Mouse (Mus musculus): Measurements from ENCODE around the gene Tns3. TPM values are rescaled to one million over a fixed set of nuclear protein-coding genes. Genes with fewer than 3 reads are reported as not detected.

The Tns3 gene
- total and polyA plus RNA-seq, 3 experiments = not detected

DNA sequence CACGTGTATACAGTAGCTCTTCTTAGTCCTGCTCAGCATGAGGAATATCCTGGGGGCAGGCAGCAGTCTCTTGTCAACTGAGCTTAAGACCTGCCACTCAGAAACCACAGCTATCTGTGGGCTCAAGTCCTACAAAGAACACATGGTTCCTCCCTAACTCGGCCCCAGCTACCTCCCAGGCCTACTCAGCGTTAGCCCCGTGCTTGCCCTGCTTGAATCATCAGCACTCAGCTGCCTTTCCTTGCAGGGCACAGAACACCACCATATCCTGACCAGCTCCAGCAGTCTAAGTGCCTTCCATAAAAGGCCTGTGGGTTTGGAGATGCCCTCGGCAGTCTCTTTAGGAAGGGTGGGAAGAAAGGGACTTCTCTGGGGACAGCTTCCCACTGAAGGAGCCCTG, 116.7 kb downstream of the Tns3 start:
- Histone ChIP-seq H3K79me2 (ENCODE audit: control insufficient read depth, insufficient read depth, low read length, poor library complexity) (no peaks in the 10 kb centered on the region), H3K4me1 (ENCODE audit: control insufficient read depth in 1 of 2, insufficient read depth in 2 of 2, low read length in 2 of 2) (no peaks in the 10 kb centered on the region), H3K27me3 (ENCODE audit: control insufficient read depth in 1 of 2, insufficient read depth in 2 of 2, low read length in 2 of 2) (no peaks in the 10 kb centered on the region), H3K9me3 (replicated peaks; ENCODE audit: insufficient read depth, low read length) (no peaks in the 10 kb centered on the region), H3K4me3 (ENCODE audit: control insufficient read depth in 1 of 2, insufficient read depth in 1 of 2, low read depth in 2 of 2, low read length in 2 of 2) (no peak overlapping the region), H3K27ac (ENCODE audit: control insufficient read depth, low read depth, low read length) (no peak overlapping the region), H3K36me3 (ENCODE audit: control insufficient read depth in 1 of 2, insufficient read depth in 2 of 2, low read length in 2 of 2) (no peaks in the 10 kb centered on the region), H3K9ac (ENCODE audit: control insufficient read depth, low read depth, low read length, poor library complexity, severe bottlenecking) (no peak overlapping the region)
- TF ChIP-seq ZNF384 (IDR thresholded peaks at IDR 0.05; ENCODE audit: low read depth, low read length) = no peak
- TF ChIP-seq MAZ (IDR thresholded peaks at IDR 0.05; ENCODE audit: low read depth, low read length) = no peak
- TF ChIP-seq POLR2AphosphoS2 (IDR thresholded peaks at IDR 0.05; ENCODE audit: low read length) = no peak
- TF ChIP-seq MAX (IDR thresholded peaks at IDR 0.05; ENCODE audit: low read length) = no peak
- no peak for TF ChIP-seq ETS1 (IDR thresholded peaks at IDR 0.05; ENCODE audit: low read depth, low read length)
- TF ChIP-seq GABPA (IDR thresholded peaks at IDR 0.05; ENCODE audit: low read depth, low read length) = no peak
- TF ChIP-seq SMC3 (IDR thresholded peaks at IDR 0.05; ENCODE audit: low read depth, low read length) = no peak
- no peak for TF ChIP-seq MYB (IDR thresholded peaks at IDR 0.05; ENCODE audit: low read depth, low read length)
- no peak for TF ChIP-seq USF2 (IDR thresholded peaks at IDR 0.05; ENCODE audit: borderline replicate concordance in 1 of 2, insufficient read depth in 1 of 2, low read depth in 1 of 2, low read length in 2 of 2)
- DNase-seq (ENCODE audit: low read depth, low spot score) = no peak

DNA sequence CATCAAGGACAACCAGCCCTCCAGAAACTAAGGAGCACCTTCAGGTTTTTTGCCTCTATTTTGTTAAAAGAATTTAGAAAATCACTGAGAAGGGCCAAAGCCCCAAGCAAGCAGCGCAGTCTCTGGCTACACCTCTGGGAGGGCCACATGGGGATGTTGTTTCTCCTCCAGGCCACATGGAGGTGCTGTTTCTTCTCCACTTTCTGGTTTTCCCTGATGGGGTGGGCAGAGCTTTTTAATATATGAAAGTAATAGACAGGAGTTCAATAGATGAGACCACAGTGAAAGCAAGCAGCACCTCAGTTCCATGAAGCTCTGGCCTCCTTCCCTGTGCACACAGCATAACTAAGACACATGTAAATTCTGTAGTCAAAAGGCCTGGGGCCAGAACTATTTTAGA, 118.5 kb downstream of the Tns3 start:
- H3K9ac ChIP-seq (ENCODE audit: control insufficient read depth, low read depth, low read length, poor library complexity, severe bottlenecking) = no peak overlapping the region
- no peak for TF ChIP-seq MAZ (IDR thresholded peaks at IDR 0.05; ENCODE audit: low read depth, low read length)
- no peak for TF ChIP-seq NRF1 (IDR thresholded peaks at IDR 0.05; ENCODE audit: insufficient read depth, low read depth, low read length, poor library complexity, severe bottlenecking)
- no peak for TF ChIP-seq BHLHE40 (IDR thresholded peaks at IDR 0.05; ENCODE audit: borderline replicate concordance, low read depth, low read length)
- TF ChIP-seq CTCF (IDR thresholded peaks at IDR 0.05 in 2 of 3, conservative IDR thresholded peaks at IDR 0.05 in 1 of 3; ENCODE audit: control insufficient read depth in 1 of 3, insufficient read depth in 1 of 3, low read depth in 2 of 3, low read length in 3 of 3, poor library complexity in 1 of 3, severe bottlenecking in 1 of 3) = peak in 2 of 3 experiments; percentile 14 to 15; a peak in 1 of 6 replicates
- DNase-seq (ENCODE audit: low read depth, low spot score) = peak; percentile 4
- no peaks in the 10 kb centered on the region for H3K27me3 ChIP-seq (ENCODE audit: control insufficient read depth in 1 of 2, insufficient read depth in 2 of 2, low read length in 2 of 2)
- H3K79me2 ChIP-seq (ENCODE audit: control insufficient read depth, insufficient read depth, low read length, poor library complexity) = no peaks in the 10 kb centered on the region
- H3K4me3 ChIP-seq (ENCODE audit: control insufficient read depth in 1 of 2, insufficient read depth in 1 of 2, low read depth in 2 of 2, low read length in 2 of 2) = no peak overlapping the region
- H3K4me1 ChIP-seq (ENCODE audit: control insufficient read depth in 1 of 2, insufficient read depth in 2 of 2, low read length in 2 of 2) = no peaks in the 10 kb centered on the region
- no peak overlapping the region for H3K27ac ChIP-seq (ENCODE audit: control insufficient read depth, low read depth, low read length)
- no peaks in the 10 kb centered on the region for H3K36me3 ChIP-seq (ENCODE audit: control insufficient read depth in 1 of 2, insufficient read depth in 2 of 2, low read length in 2 of 2)
- H3K9me3 ChIP-seq (replicated peaks; ENCODE audit: insufficient read depth, low read length) = no peaks in the 10 kb centered on the region

DNA sequence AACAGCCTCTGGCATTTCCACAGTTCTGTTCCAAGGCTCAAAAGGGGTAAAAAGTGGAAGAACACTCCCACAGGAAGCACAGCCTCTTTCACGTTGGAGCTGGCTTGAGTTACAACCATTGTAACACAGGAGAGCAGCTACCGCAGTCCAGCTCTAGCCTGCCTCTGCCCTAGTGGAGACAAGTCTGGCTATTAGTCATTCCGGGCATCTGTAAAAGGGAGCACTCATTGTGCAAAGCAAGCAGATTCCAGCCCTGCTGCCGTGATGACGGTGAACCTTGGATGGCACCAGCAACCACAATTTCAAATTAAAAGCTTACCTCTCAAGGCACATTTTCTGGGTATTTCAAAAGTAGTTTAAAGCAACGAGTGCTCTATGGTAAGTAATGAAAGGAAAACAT, 120.0 kb downstream of the Tns3 start:
- Histone ChIP-seq H3K27me3 (ENCODE audit: control insufficient read depth in 1 of 2, insufficient read depth in 2 of 2, low read length in 2 of 2) (no peaks in the 10 kb centered on the region), H3K36me3 (ENCODE audit: control insufficient read depth in 1 of 2, insufficient read depth in 2 of 2, low read length in 2 of 2) (no peaks in the 10 kb centered on the region), H3K79me2 (ENCODE audit: control insufficient read depth, insufficient read depth, low read length, poor library complexity) (no peaks in the 10 kb centered on the region), H3K4me1 (ENCODE audit: control insufficient read depth in 1 of 2, insufficient read depth in 2 of 2, low read length in 2 of 2) (no peaks in the 10 kb centered on the region), H3K9me3 (replicated peaks; ENCODE audit: insufficient read depth, low read length) (no peaks in the 10 kb centered on the region), H3K4me3 (ENCODE audit: control insufficient read depth in 1 of 2, insufficient read depth in 1 of 2, low read depth in 2 of 2, low read length in 2 of 2) (no peak overlapping the region), H3K9ac (ENCODE audit: control insufficient read depth, low read depth, low read length, poor library complexity, severe bottlenecking) (no peak overlapping the region), H3K27ac (ENCODE audit: control insufficient read depth, low read depth, low read length) (no peak overlapping the region)
- TF ChIP-seq USF1 (IDR thresholded peaks at IDR 0.05; ENCODE audit: low read depth, low read length) (no peak), RAD21 (IDR thresholded peaks at IDR 0.05; ENCODE audit: low read depth, low read length) (no peak), ELF1 (IDR thresholded peaks at IDR 0.05; ENCODE audit: low read depth, low read length) (no peak), CHD1 (IDR thresholded peaks at IDR 0.05; ENCODE audit: low read depth, low read length) (no peak), POLR2A (IDR thresholded peaks at IDR 0.05; ENCODE audit: control insufficient read depth in 1 of 2, insufficient read depth in 1 of 2, low read depth in 1 of 2, low read length in 2 of 2, poor library complexity in 1 of 2) (no peak), NRF1 (IDR thresholded peaks at IDR 0.05; ENCODE audit: insufficient read depth, low read depth, low read length, poor library complexity, severe bottlenecking) (no peak), MAFK (IDR thresholded peaks at IDR 0.05; ENCODE audit: borderline replicate concordance, low read depth, low read length) (no peak), HCFC1 (IDR thresholded peaks at IDR 0.05; ENCODE audit: low read depth, low read length) (no peak), POLR2AphosphoS5 (IDR thresholded peaks at IDR 0.05; ENCODE audit: borderline replicate concordance, low read depth, low read length) (no peak), ZNF384 (IDR thresholded peaks at IDR 0.05; ENCODE audit: low read depth, low read length) (no peak), GATA1 (IDR thresholded peaks at IDR 0.05; ENCODE audit: low read depth, low read length) (no peak), JUND (IDR thresholded peaks at IDR 0.05; ENCODE audit: low read depth, low read length) (no peak)
- no peak for DNase-seq (ENCODE audit: low read depth, low spot score)

Measured in MEL (cell line).